Mouse (Mus musculus) C3H10T1/2 (cell line): ENCODE measurements around the gene Ptgs2. TPM values are rescaled to one million over a fixed set of nuclear protein-coding genes. Genes with fewer than 3 reads are reported as not detected.

ENCODE experiments used
- polyA plus RNA-seq, 2 experiments: library from polyadenylated mRNA; unstranded; fragments of >200 nt; fragmentation: generic; extraction: Trizol; gene quantifications; one replicate each; pipeline ENCODE4 v1.2.1; 2012; ENCODE audit warnings: missing spikeins in 2 of 2

Gene Ptgs2
- under 1 TPM; 0.50 to 0.54 TPM for polyA plus RNA-seq

GRCm38 (mm10) chr1:150099790-150100333 is at the start of gene Ptgs2:
TSS of gene Ptgs2 (plus strand) at chr1:150100031.

Other genes with a start within 250 kb of the Ptgs2 start
- 1 to 10 TPM in 1 of 2 experiments, under 1 TPM in 1; 0.80 to 8.4 TPM for gene Pla2g4a, start 138.7 kb upstream of the Ptgs2 start, polyA plus RNA-seq
- gene Pdc, start 219.4 kb downstream of the Ptgs2 start, polyA plus RNA-seq = not detected